Mouse (Mus musculus): ENCODE measurements around the gene Pgp.

DNA sequence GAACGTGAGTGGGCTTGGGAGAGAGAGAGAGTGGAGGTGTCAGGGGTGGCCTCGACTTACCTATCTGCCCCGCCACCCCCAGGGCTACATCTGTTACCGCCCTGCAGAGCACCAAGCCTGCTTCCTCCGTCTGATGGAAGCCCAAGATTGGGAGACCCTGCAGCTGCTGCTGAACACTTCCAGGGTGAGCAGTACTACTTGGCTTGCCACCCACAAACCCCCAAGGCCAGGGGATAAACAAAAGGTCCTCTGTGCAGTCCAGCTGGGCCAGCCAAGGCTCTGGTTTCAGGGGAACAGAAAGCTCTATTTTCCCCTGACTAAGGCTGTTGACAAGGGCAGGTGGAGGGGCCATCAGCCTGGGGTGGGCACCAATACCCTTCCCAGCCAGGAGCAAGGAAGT lies 4.4 kb downstream of the Pgp start:
- TF ChIP-seq EP300 (IDR thresholded peaks at IDR 0.05; ENCODE audit: insufficient read depth, low read depth, low read length) (no peak), CTCF (IDR thresholded peaks at IDR 0.05) (no peak)

All from heart, adult 2 months (tissue).